Mouse (Mus musculus) adrenal gland, postnatal 4 days (tissue): ENCODE measurements around the gene Gm13272. TPM values are rescaled to one million over a fixed set of nuclear protein-coding genes. Genes with fewer than 3 reads are reported as not detected.
"Not testable (repeated sequence)": the region's sequence is repeated elsewhere in the genome, so short reads cannot be mapped to it uniquely, and the experiment has no call there.

ENCODE experiments used
- DNase-seq, 2 experiments: peaks; one replicate each; pipeline ENCODE4 v3.0.0; 2021 to 2022; ENCODE audit warnings: low spot score in 2 of 2, mixed read lengths in 2 of 2
- total RNA-seq, 2 experiments: library from RNA; stranded (reverse); gene quantifications; 2 replicates each; pipeline ENCODE4 v1.2.3; 2021

Gm13272 gene
- total RNA-seq, 2 experiments from 2014 or later, result not detected

DNA sequence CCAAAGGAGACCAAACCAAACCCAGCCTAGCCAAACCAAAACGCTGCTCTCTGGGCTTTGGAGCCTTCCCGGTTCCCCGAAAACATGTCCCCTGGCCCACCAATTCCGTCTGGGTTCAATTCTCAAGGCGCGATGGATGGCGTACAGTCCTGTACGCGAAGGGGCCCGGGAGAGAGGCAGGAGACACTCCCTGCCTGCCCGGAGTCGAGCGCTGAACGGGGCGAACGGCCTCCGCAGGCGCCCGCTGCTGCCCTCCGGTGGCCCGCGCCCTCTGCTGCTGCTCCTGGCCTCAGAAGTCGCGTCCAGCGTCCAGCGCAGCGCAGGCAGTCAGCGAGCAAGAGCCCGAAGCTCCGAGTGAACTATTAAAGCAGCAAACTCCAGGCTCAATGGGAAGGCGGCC, 2.7 kb downstream of the Gm13272 start:
- DNase-seq, result not testable (repeated sequence)

DNA sequence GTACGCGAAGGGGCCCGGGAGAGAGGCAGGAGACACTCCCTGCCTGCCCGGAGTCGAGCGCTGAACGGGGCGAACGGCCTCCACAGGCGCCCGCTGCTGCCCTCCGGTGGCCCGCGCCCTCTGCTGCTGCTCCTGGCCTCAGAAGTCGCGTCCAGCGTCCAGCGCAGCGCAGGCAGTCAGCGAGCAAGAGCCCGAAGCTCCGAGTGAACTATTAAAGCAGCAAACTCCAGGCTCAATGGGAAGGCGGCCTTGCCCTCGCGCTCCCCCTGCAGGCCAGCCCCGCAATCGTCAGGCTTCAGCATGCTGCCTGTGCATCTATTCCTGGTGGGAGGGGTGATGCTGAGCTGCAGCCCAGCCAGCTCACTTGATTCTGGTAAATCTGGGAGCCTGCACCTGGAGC, 5.8 kb downstream of the Gm13272 start, which contains the start of gene Gm13276:
Gene Gm13276 (plus strand): TSS at position 301 of the 400 bp plus-strand sequence.
- DNase-seq, result not testable (repeated sequence)

DNA sequence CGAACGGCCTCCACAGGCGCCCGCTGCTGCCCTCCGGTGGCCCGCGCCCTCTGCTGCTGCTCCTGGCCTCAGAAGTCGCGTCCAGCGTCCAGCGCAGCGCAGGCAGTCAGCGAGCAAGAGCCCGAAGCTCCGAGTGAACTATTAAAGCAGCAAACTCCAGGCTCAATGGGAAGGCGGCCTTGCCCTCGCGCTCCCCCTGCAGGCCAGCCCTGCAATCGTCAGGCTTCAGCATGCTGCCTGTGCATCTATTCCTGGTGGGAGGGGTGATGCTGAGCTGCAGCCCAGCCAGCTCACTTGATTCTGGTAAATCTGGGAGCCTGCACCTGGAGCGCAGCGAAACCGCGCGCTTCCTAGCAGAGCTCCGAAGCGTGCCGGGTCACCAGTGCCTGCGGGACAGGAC, 8.8 kb downstream of the Gm13272 start, which contains the start of gene Gm13277:
Gene Gm13277 (plus strand): TSS at position 231 of the 400 bp plus-strand sequence.
- peak; percentile 14 to 16 for DNase-seq

DNA sequence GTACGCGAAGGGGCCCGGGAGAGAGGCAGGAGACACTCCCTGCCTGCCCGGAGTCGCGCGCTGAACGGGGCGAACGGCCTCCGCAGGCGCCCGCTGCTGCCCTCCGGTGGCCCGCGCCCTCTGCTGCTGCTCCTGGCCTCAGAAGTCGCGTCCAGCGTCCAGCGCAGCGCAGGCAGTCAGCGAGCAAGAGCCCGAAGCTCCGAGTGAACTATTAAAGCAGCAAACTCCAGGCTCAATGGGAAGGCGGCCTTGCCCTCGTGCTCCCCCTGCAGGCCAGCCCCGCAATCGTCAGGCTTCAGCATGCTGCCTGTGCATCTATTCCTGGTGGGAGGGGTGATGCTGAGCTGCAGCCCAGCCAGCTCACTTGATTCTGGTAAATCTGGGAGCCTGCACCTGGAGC, 11.6 kb downstream of the Gm13272 start, which contains the start of gene Gm13278:
Gene Gm13278 (plus strand): TSS at position 301 of the 400 bp plus-strand sequence.
- DNase-seq, result not testable (repeated sequence)

DNA sequence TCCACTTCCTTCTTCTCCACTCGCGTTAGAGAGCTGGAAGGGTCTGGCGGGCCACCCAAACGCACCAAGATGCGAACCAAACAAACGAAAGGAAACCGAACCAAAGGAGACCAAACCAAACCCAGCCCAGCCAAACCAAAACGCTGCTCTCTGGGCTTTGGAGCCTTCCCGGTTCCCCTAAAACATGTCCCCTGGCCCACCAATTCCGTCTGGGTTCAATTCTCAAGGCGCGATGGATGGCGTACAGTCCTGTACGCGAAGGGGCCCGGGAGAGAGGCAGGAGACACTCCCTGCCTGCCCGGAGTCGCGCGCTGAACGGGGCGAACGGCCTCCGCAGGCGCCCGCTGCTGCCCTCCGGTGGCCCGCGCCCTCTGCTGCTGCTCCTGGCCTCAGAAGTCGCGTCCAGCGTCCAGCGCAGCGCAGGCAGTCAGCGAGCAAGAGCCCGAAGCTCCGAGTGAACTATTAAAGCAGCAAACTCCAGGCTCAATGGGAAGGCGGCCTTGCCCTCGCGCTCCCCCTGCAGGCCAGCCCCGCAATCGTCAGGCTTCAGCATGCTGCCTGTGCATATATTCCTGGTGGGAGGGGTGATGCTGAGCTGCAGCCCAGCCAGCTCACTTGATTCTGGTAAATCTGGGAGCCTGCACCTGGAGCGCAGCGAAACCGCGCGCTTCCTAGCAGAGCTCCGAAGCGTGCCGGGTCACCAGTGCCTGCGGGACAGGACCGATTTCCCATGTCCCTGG, 14.5 kb downstream of the Gm13272 start, which contains the start of gene Gm13275:
Gene Gm13275 (plus strand): TSS at position 552 of the 740 bp plus-strand sequence.
- peak; percentile 34 to 37 for DNase-seq

DNA sequence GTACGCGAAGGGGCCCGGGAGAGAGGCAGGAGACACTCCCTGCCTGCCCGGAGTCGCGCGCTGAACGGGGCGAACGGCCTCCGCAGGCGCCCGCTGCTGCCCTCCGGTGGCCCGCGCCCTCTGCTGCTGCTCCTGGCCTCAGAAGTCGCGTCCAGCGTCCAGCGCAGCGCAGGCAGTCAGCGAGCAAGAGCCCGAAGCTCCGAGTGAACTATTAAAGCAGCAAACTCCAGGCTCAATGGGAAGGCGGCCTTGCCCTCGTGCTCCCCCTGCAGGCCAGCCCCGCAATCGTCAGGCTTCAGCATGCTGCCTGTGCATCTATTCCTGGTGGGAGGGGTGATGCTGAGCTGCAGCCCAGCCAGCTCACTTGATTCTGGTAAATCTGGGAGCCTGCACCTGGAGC, 17.4 kb downstream of the Gm13272 start, which contains the start of gene Gm13279:
Gene Gm13279 (plus strand): TSS at position 301 of the 400 bp plus-strand sequence.
- not testable (repeated sequence) for DNase-seq

DNA sequence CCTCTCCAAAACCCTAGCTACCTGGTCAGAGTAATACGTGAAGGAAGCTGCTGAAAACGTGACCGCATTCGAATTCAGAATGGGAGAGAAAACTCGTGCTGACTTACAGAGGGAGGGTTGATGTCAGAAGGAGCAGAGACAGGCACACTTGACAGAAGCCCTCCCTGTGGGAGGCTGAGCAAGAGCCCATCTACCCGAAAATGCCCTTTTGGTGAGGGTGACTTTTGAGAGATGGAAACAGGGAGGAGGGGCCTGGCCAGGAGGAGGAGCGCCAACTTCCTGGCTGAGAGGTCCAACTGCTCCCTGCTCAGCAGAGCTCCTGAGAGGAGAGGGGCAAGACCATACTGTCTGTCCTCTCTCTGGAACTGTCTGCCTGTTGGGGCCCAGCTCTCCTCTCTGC, 19.7 kb downstream of the Gm13272 start, which contains the start of gene Gm13285:
Gene Gm13285 (plus strand): TSS at position 301 of the 400 bp plus-strand sequence.
- DNase-seq, result not testable (repeated sequence)

DNA sequence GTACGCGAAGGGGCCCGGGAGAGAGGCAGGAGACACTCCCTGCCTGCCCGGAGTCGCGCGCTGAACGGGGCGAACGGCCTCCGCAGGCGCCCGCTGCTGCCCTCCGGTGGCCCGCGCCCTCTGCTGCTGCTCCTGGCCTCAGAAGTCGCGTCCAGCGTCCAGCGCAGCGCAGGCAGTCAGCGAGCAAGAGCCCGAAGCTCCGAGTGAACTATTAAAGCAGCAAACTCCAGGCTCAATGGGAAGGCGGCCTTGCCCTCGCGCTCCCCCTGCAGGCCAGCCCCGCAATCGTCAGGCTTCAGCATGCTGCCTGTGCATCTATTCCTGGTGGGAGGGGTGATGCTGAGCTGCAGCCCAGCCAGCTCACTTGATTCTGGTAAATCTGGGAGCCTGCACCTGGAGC, 23.3 kb downstream of the Gm13272 start, which contains the start of gene Gm13287:
Gene Gm13287 (plus strand): TSS at position 301 of the 400 bp plus-strand sequence.
- not testable (repeated sequence) for DNase-seq

DNA sequence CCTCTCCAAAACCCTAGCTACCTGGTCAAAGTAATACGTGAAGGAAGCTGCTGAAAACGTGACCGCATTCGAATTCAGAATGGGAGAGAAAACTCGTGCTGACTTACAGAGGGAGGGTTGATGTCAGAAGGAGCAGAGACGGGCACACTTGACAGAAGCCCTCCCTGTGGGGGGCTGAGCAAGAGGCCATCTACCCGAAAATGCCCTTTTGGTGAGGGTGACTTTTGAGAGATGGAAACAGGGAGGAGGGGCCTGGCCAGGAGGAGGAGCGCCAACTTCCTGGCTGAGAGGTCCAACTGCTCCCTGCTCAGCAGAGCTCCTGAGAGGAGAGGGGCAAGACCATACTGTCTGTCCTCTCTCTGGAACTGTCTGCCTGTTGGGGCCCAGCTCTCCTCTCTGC, 25.6 kb downstream of the Gm13272 start, which contains the start of gene Gm13288:
Gene Gm13288 (plus strand): TSS at position 301 of the 400 bp plus-strand sequence.
- DNase-seq, result not testable (repeated sequence)

DNA sequence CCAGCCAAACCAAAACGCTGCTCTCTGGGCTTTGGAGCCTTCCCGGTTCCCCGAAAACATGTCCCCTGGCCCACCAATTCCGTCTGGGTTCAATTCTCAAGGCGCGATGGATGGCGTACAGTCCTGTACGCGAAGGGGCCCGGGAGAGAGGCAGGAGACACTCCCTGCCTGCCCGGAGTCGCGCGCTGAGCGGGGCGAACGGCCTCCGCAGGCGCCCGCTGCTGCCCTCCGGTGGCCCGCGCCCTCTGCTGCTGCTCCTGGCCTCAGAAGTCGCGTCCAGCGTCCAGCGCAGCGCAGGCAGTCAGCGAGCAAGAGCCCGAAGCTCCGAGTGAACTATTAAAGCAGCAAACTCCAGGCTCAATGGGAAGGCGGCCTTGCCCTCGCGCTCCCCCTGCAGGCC, 26.1 kb downstream of the Gm13272 start:
- DNase-seq, result not testable (repeated sequence)

DNA sequence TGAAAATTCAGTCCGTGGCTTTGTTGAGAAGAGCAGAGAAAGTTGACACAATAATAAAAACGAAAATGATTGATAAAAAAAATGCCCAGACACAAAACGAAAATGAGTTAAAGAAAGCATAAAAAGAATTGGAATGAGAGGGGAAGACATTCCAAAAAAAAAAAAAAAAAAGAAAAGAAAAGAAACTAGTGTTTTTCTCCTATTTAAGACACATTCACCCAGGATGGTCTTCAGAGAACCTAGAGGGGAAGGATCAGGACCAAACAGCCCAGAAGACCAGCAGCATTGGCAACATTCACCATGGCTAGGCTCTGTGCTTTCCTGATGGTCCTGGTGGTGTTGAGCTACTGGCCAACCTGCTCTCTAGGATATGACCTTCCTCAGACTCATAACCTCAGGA, 36.3 kb downstream of the Gm13272 start, which contains the start of gene Ifna7:
Gene Ifna7 (plus strand): TSS at position 301 of the 400 bp plus-strand sequence.
- DNase-seq, result no peak

DNA sequence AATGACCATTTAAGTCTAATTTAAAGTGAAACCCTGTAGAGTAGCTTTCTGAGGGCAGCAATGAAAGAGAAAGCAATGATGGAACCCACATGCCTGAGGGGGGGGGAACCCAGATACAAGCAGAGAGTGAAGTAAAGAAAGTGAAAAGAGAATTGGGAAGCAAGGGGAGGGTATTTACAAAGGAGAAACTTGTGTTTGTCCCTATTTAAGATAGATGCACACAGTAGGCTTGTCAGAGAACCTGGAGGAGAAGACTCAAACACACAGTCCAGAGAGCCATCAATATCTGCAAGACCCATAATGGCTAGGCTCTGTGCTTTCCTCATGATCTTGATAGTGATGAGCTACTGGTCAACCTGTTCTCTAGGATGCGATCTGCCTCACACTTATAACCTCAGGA, 40.0 kb downstream of the Gm13272 start, which contains the start of gene Ifna11:
Gene Ifna11 (plus strand): TSS at position 301 of the 400 bp plus-strand sequence.
- no peak for DNase-seq

DNA sequence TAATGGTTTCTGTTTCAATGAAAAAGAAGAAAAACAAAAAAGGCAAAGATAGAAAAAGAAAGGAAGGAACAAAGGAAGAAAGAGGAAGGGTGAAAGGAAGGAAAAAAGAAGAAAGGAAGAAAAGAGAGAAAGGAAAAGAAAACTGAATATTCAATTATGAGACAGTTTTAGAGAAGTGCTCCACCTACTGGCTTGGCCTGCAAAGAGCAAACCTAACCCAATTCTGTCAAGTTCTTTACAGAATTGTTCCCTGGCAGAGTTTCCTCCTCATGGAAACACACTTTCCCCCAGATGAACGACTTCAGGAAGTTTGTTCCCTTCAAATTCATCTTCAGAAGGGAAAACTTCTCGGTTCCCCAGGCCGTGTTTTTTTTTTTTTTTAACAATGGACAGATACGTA, 43.3 kb downstream of the Gm13272 start:
- DNase-seq, result no peak

DNA sequence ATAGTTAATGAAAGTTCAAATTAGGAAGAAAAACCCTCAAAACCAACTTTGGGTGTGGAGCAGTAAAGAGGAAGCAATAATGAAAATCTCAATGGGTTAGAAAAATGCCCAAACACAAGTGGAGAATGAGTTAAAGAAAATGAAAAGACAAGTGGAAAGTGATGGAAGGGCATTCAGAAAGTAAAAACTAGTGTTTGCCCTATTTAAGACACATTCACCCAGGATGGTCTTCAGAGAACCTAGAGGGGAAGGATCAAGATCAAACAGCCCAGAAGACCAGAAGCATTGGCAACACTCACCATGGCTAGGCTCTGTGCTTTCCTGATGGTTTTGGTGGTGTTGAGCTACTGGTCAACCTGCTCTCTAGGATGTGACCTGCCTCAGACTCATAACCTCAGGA, 47.5 kb downstream of the Gm13272 start, which contains the start of gene Ifna6:
Gene Ifna6 (plus strand): TSS at position 301 of the 400 bp plus-strand sequence.
- DNase-seq, result not testable (repeated sequence)

Other genes with a start within 250 kb of the Gm13272 start
- not detected for gene Ifna15, start 221.6 kb upstream of the Gm13272 start, total RNA-seq
- not detected for gene Ifna14, start 208.1 kb upstream of the Gm13272 start, total RNA-seq
- not detected for gene Ifna9, start 187.5 kb upstream of the Gm13272 start, total RNA-seq
- gene Ifna12, start 176.5 kb upstream of the Gm13272 start, total RNA-seq, result not detected
- gene C87499, start 145.4 kb upstream of the Gm13272 start, total RNA-seq, result not detected
- gene Ifna13, start 135.4 kb upstream of the Gm13272 start, total RNA-seq, result not detected
- not detected for gene Ifna16, start 102.9 kb upstream of the Gm13272 start, total RNA-seq
- not detected for gene Ifna2, start 95.9 kb upstream of the Gm13272 start, total RNA-seq
- gene Ifnab, start 88.5 kb upstream of the Gm13272 start, total RNA-seq, result not detected
- under 1 TPM; 0.31 to 0.48 TPM for gene Gm26566, start 58.0 kb upstream of the Gm13272 start, total RNA-seq
- 10 to 100 TPM; 85.2 to 88.5 TPM for gene Klhl9, start 57.4 kb upstream of the Gm13272 start, total RNA-seq
- gene Gm13271, start 25.0 kb upstream of the Gm13272 start, total RNA-seq, result not detected
- gene Gm13283, start 19.7 kb upstream of the Gm13272 start, total RNA-seq, result not detected
- not detected for gene Gm13290, start 6.0 kb upstream of the Gm13272 start, total RNA-seq
- not detected for gene Gm13289, start 2.9 kb upstream of the Gm13272 start, total RNA-seq
- not detected for gene Ifnz, start 2.3 kb downstream of the Gm13272 start, total RNA-seq
- not detected for gene Gm13276, start 5.9 kb downstream of the Gm13272 start, total RNA-seq
- not detected for gene Gm13277, start 8.8 kb downstream of the Gm13272 start, total RNA-seq
- not detected for gene Gm13278, start 11.7 kb downstream of the Gm13272 start, total RNA-seq
- gene Gm13275, start 14.6 kb downstream of the Gm13272 start, total RNA-seq, result not detected
- gene Gm13279, start 17.5 kb downstream of the Gm13272 start, total RNA-seq, result not detected
- gene Gm13285, start 19.8 kb downstream of the Gm13272 start, total RNA-seq, result under 1 TPM in 1 of 2 experiments, not detected in 1; 0.50 TPM
- gene Gm13287, start 23.4 kb downstream of the Gm13272 start, total RNA-seq, result not detected
- not detected for gene Gm13288, start 25.7 kb downstream of the Gm13272 start, total RNA-seq
- not detected for gene Ifna7, start 36.4 kb downstream of the Gm13272 start, total RNA-seq
- not detected for gene Ifna11, start 40.1 kb downstream of the Gm13272 start, total RNA-seq
- not detected for gene Ifna6, start 47.6 kb downstream of the Gm13272 start, total RNA-seq
- gene Ifna5, start 55.7 kb downstream of the Gm13272 start, total RNA-seq, result not detected
- not detected for gene Ifna4, start 62.0 kb downstream of the Gm13272 start, total RNA-seq
- not detected for gene Ifna1, start 70.2 kb downstream of the Gm13272 start, total RNA-seq
- gene Ifne, start 100.4 kb downstream of the Gm13272 start, total RNA-seq, result not detected